Mouse (Mus musculus) liver, adult 2 months (tissue): ENCODE data around the gene Slc23a4. TPM values are rescaled to one million over a fixed set of nuclear protein-coding genes. Genes with fewer than 3 reads are reported as not detected.

Experiments used
- DNase-seq: peaks from one replicate; pipeline ENCODE4 v3.0.0-alpha.2; 2011; ENCODE audit warnings: low read depth, low spot score; ENCODE audit errors: extremely low read depth
- H3K27ac ChIP-seq: fragments of 200-500 bp; replicated peaks from 2 replicates; pipeline ENCODE4 v1.5.1; 2012; ENCODE audit warnings: low read depth, mild to moderate bottlenecking, control low read depth, inconsistent platforms, low read length; ENCODE audit not compliant: insufficient read depth
- H3K27me3 ChIP-seq: fragments of 200-500 bp; 2 replicates; pipeline ENCODE4 v1.6.1; 2012; ENCODE audit warnings: mild to moderate bottlenecking, moderate library complexity, low read length, inconsistent platforms; ENCODE audit not compliant: control insufficient read depth, insufficient read depth
- H3K36me3 ChIP-seq: fragments of 200-500 bp; 2 replicates; pipeline ENCODE4 v1.6.1; 2012; ENCODE audit warnings: low read length, inconsistent platforms; ENCODE audit not compliant: control insufficient read depth, insufficient read depth
- H3K4me1 ChIP-seq: fragments of 200-500 bp; 2 replicates; pipeline ENCODE4 v1.6.1; 2011; ENCODE audit warnings: low read length; ENCODE audit not compliant: control insufficient read depth, insufficient read depth
- H3K4me3 ChIP-seq: fragments of 200-500 bp; 2 replicates; pipeline ENCODE4 v1.5.1; 2011; ENCODE audit warnings: low read depth, mild to moderate bottlenecking, control low read depth, low read length, moderate library complexity; ENCODE audit not compliant: insufficient read depth
- H3K79me2 ChIP-seq: fragments of 200-500 bp; 2 replicates; pipeline ENCODE4 v1.6.1; 2012; ENCODE audit warnings: inconsistent platforms, mild to moderate bottlenecking, low read length, moderate library complexity; ENCODE audit not compliant: control insufficient read depth, insufficient read depth
- H3K9ac ChIP-seq: fragments of 200-500 bp; 2 replicates; pipeline ENCODE4 v1.6.1; 2012; ENCODE audit warnings: low read depth, mild to moderate bottlenecking, control low read depth, inconsistent platforms, low read length
- CTCF ChIP-seq: fragments of 200-500 bp; IDR thresholded peaks from 2 replicates; pipeline ENCODE4 v1.5.1; 2011; ENCODE audit warnings: low read depth, low read length, control low read depth
- POLR2A ChIP-seq: fragments of 200-500 bp; IDR thresholded peaks from 2 replicates; pipeline ENCODE4 v1.6.1; 2011; ENCODE audit warnings: low read length, control low read depth; ENCODE audit not compliant: insufficient read depth; ENCODE audit errors: extremely low read depth
- WGBS: fragments of 180-500 bp; shearing (Covaris S2); methylation state at CpG from one replicate; pipeline ENCODE4 v1.1.7; 2018; 5-methylcytosine and 5-hydroxymethylcytosine counted together
- polyA plus RNA-seq: library from polyadenylated mRNA; depleted of rRNA; stranded (reverse); fragments of >200 nt; gene quantifications from 2 replicates; pipeline ENCODE4 v1.2.3, GENCODE M21; 2012
- total RNA-seq: library from RNA; depleted of rRNA; stranded (reverse); fragments of >200 nt; gene quantifications from 2 replicates; pipeline ENCODE4 v1.2.3, GENCODE M21; 2014

Gene Slc23a4
- total and polyA plus RNA-seq, 2 experiments: 0.22 TPM; not detected in 1

GRCm38 (mm10) chr6:34904361-34904760 is 83.8 kb downstream of the Slc23a4 start:
- H3K4me3 ChIP-seq: no peak overlapping the region
- peaks cover 16% of the 10 kb centered on the region for H3K36me3 ChIP-seq
- DNase-seq: no peak
- no peaks in the 10 kb centered on the region for H3K27me3 ChIP-seq
- H3K9ac ChIP-seq: no peak overlapping the region
- H3K79me2 ChIP-seq: no peaks in the 10 kb centered on the region; the same call in 1 of the 2 replicates
- H3K27ac ChIP-seq: no peak overlapping the region
- peaks cover 34% of the 10 kb centered on the region for H3K4me1 ChIP-seq
- no peak for TF ChIP-seq CTCF
- no peak for TF ChIP-seq POLR2A
- 75% methylated on average over 6 of the region's 6 CpGs for WGBS

DNA sequence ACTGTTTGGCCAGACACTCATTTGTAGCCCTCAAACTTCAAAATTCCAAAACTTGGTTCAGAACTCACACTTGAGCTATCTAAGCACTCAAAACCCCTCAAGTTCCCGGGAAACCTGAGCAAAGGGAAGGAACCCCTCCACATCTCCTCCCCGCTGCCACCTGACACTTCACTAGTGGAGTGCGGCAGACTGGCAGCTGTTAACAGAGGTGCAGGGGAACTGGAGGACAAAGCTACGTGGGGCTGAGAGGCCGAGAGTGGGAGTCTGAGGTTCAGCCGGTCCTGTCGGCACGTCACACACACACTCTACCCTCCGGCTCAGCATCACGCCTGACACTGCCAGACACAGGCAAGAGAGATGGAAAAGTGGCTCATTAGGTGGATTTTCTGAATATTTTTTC is 84.4 kb downstream of the Slc23a4 start:
- Histone ChIP-seq H3K9ac (no peak overlapping the region), H3K36me3 (peaks cover 16% of the 10 kb centered on the region), H3K79me2 (no peaks in the 10 kb centered on the region; the same call in 1 of the 2 replicates), H3K27ac (no peak overlapping the region), H3K27me3 (no peaks in the 10 kb centered on the region), H3K4me3 (no peak overlapping the region), H3K4me1 (peaks cover 34% of the 10 kb centered on the region)
- WGBS: 92% methylated on average over 10 of the region's 10 CpGs
- no peak for TF ChIP-seq POLR2A
- TF ChIP-seq CTCF: no peak
- DNase-seq: no peak

GRCm38 (mm10) chr6:34903441-34903840 is 84.8 kb downstream of the Slc23a4 start:
- TF ChIP-seq POLR2A (no peak), CTCF (no peak)
- no peak overlapping the region for H3K27ac ChIP-seq
- H3K4me1 ChIP-seq: peaks cover 36% of the 10 kb centered on the region
- H3K4me3 ChIP-seq: no peak overlapping the region
- H3K79me2 ChIP-seq: no peaks in the 10 kb centered on the region; the same call in 1 of the 2 replicates
- H3K27me3 ChIP-seq: no peaks in the 10 kb centered on the region
- no peak for DNase-seq
- peaks cover 16% of the 10 kb centered on the region for H3K36me3 ChIP-seq
- no peak overlapping the region for H3K9ac ChIP-seq
- WGBS: 76% methylated on average over 5 of the region's 5 CpGs

DNA sequence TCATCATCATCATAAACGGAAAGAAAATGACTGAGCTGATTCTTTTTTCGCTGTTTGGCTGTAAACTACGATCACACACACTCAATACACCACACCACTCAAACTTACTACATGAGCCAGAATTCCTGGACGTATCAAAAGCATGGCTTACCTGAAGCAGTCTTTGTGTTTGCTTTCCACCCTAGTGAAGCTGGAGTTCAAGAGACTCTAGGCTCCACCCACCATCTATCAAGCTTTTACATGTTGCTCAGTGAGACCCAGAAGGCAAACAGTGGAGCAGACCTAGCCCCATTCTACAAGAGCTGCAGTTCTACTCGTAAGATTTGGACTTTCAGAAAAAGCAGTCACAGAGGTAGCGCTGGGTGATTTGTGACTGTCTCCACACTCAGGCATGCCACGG is 85.6 kb downstream of the Slc23a4 start:
- 75% methylated on average over 7 of the region's 7 CpGs for WGBS
- H3K27me3 ChIP-seq: no peaks in the 10 kb centered on the region
- TF ChIP-seq CTCF (no peak), POLR2A (no peak)
- H3K9ac ChIP-seq: no peak overlapping the region
- H3K36me3 ChIP-seq: peaks cover 16% of the 10 kb centered on the region
- peaks cover 35% of the 10 kb centered on the region for H3K4me1 ChIP-seq
- no peak overlapping the region for H3K27ac ChIP-seq
- no peak for DNase-seq
- no peaks in the 10 kb centered on the region; the same call in 1 of the 2 replicates for H3K79me2 ChIP-seq
- no peak overlapping the region for H3K4me3 ChIP-seq

DNA sequence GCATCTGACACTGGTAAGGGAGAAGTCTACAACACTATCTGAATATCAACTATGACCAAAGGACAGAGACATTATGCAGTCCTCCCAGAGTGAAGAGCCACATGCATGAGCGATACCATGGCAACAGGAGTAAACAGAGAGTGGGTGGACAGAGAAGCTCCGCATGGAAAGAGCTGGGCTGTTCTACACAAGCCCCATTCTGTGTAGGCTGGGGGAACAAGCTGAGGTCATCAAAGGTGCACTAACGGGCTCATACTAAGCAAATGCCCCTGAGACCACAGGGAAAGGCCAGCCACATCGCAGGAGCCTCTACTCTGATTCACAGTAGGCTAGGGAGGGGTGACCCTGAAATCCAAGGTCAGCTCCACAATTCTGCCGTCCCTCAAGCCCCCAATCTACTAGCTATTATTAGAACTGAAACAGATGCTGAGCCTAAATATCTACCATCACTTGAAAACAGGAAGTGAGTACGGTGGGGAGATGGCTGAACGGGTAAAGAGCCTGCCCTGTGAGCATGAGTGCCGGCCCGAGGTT is 86.2 kb downstream of the Slc23a4 start:
- Histone ChIP-seq H3K27me3 (no peaks in the 10 kb centered on the region), H3K4me1 (peaks cover 35% of the 10 kb centered on the region), H3K79me2 (no peaks in the 10 kb centered on the region; the same call in 1 of the 2 replicates), H3K4me3 (no peak overlapping the region), H3K27ac (no peak overlapping the region), H3K36me3 (peaks cover 16% of the 10 kb centered on the region), H3K9ac (no peak overlapping the region)
- TF ChIP-seq CTCF (no peak), POLR2A (no peak)
- DNase-seq: no peak
- WGBS: 67% methylated on average over 9 of the region's 9 CpGs

DNA sequence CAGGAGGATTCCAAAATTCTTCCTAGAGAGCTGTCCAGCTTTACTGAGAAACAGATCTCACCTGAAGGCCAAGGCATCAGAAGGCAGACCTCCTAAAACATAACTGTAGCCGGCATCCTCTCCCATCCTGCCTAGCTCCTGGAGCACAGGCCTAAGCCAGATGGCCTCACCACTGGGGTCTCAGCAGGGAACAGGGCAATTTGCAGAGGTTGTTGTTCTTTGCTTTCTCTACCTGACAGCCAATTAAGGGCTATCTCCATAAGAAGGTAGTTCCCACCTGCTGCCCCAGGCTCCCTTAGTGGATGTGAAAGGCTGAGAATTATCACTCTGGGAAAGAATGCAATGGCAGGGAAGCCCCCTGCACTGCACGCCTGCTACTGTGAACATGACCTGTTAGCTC is 87.2 kb downstream of the Slc23a4 start:
- Histone ChIP-seq H3K79me2 (no peaks in the 10 kb centered on the region; the same call in 1 of the 2 replicates), H3K4me3 (no peak overlapping the region), H3K36me3 (peaks cover 15% of the 10 kb centered on the region), H3K27ac (no peak overlapping the region), H3K27me3 (no peaks in the 10 kb centered on the region), H3K9ac (no peak overlapping the region), H3K4me1 (peaks cover 29% of the 10 kb centered on the region)
- WGBS: 98% methylated on average over 2 of the region's 2 CpGs
- DNase-seq: no peak
- TF ChIP-seq CTCF: no peak
- no peak for TF ChIP-seq POLR2A
